Mouse (Mus musculus) adrenal gland, postnatal 0 days (tissue): ENCODE measurements around the gene Fabp2. TPM values are rescaled to one million over a fixed set of nuclear protein-coding genes. Genes with fewer than 3 reads are reported as not detected.

Experiments used
- polyA plus RNA-seq: library from polyadenylated mRNA; unstranded; fragments of >200 nt; fragmentation: Nextera tagmentation; extraction: Ambion mirVana; gene quantifications from 2 replicates; pipeline ENCODE4 v1.2.1, GENCODE M21; 2015

Fabp2 gene
- 3.3 and 38.1 TPM in 2 replicates for polyA plus RNA-seq

DNA sequence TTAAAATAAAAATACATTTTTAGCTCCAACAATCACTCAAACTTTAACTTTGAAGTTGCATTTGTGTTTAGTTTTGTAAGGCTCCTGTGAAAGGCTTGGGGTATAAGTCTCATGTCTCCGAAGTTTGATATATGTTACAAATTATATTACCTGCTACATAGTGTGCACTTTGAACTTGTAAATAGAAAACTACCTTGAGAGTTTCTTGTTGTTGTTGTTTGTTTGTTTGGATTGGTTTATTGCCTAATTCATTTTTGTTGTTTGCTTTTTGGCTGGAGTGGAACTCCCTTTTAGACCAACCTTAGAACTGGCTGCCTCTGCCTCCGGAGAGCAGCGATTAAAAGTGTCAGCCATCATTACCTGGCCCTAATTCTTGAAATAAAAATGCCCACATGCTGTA is at the start of gene Fabp2:
Fabp2 (plus strand) TSS at position 301 of the 400 bp plus-strand sequence.

DNA sequence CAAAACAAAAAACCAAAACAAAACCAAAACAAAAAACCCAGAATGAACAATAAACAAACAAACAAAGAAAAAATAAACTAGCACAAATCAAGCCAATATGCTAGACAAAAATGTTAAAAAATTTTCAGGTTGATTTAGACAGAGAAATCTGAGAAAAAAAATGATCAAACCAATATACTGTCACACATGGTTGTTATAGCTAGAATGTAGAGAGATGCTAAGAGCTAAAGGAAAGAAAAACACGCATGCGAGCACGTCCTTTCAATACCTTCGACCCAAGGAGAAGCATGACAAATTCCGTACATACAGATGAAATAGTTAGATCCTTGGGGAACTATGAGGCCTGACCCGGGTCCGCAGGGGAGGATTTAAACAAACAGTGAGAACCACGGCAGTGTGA is 24.4 kb downstream of the Fabp2 start, which contains the start of gene Gm10959:
Gm10959 (minus strand) TSS at position 101 of the 400 bp plus-strand sequence.

DNA sequence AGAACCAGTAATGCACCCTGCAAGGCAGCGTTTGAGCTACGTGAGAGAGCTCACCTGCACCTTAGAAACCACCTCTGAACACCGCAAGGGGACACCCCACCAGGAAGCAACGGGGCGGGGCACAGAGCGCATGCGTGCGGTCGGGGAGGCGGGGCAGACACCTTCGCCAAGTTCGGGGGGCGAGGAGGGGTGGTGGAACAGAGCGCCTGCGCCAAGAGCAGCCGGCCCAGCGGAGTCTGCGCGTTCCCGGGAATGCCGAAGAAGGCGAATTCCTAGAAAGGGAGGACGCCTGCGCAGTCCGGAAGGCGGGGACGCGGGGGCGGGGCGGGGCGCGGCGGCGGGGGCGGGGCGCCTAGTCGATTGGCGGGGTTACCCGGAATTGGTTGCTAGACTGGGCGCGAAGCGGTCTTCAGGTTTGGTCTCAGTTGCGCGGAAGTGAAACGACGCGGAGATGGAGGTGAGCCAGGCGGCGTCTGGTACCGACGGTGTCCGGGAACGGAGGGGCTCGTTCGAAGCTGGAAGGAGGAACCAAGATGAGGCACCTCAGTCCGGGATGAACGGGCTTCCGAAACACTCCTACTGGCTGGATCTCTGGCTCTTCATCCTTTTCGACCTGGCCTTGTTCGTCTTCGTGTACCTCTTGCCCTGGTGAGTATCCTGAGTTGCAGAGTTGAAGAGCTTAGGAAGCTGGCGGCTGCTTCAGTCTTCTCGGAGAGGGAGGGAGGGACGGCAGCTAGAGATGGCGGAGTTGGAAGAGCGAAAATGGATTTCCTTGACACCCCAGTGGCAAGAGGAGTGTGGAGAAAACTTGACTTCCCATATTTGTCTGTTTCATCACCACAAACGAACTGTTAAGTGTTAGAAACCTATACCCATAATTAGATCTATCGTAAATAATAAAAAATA is 29.4 kb downstream of the Fabp2 start, which contains the start of gene 1810037I17Rik:
1810037I17Rik (plus strand) TSS at position 195 of the 906 bp plus-strand sequence.

Other genes starting within 250 kb of the Fabp2 start
- gene Pde5a, start 166.1 kb upstream of the Fabp2 start, polyA plus RNA-seq = 2.6 and 4.0 TPM in 2 replicates
- not detected in 2 replicates for gene Gm10959, start 24.3 kb downstream of the Fabp2 start, polyA plus RNA-seq
- gene 1810037I17Rik, start 29.1 kb downstream of the Fabp2 start, polyA plus RNA-seq = 262 and 381 TPM in 2 replicates
- 7.8 and 15.1 TPM in 2 replicates for gene Usp53, start 89.4 kb downstream of the Fabp2 start, polyA plus RNA-seq
- gene Myoz2, start 139.9 kb downstream of the Fabp2 start, polyA plus RNA-seq = 2.1 and 3.1 TPM in 2 replicates